Mouse (Mus musculus): ENCODE measurements around the gene Olfr310. TPM values are rescaled to one million over a fixed set of nuclear protein-coding genes. Genes with fewer than 3 reads are reported as not detected.

The Olfr310 gene
- polyA plus RNA-seq (2014; fragmentation: Nextera tagmentation; extraction: Ambion mirVana): not detected in 2 replicates

DNA sequence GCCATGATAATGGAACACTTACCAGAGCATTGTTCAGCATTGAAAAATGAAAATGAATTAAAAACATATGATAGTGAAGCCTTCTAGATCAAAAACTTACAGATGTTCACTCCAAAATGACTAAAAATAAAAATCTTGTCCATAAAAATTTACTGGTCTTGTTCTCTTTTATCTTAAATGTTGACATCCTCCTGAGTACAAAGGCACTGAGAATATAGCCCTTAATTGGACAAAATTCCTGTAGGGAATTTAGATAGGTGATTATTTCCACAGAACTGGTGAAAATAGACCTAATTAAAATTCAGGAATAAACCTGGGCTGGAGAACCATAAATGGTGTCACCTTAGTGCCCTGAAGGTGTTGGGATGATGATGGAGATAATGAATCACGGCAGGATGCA, at the start of gene Olfr310:
Gene Olfr310 (minus strand): TSS at position 101 of the 400 bp plus-strand sequence.
- H3K27me3 ChIP-seq (replicated peaks; ENCODE audit: control insufficient read depth, insufficient read depth, low read length): no peaks in the 10 kb centered on the region
- WGBS: 83% methylated on average over 1 of the region's 1 CpGs
- no peak within 1 kb of the TSS for H3K4me2 ChIP-seq (ENCODE audit: low read length)
- DNase-seq (ENCODE audit: low spot score) (no peak), ATAC-seq (no peak)
- no peaks in the 10 kb centered on the region for H3K4me1 ChIP-seq (ENCODE audit: control insufficient read depth, insufficient read depth, low read length)
- H3K9ac ChIP-seq (ENCODE audit: low read length): no peak within 1 kb of the TSS
- no peaks in the 10 kb centered on the region for H3K36me3 ChIP-seq (ENCODE audit: control insufficient read depth, insufficient read depth, low read length)
- no peak within 1 kb of the TSS for H3K27ac ChIP-seq (ENCODE audit: low read depth, low read length)
- H3K9me3 ChIP-seq (replicated peaks; ENCODE audit: control insufficient read depth, low read length): no peaks in the 10 kb centered on the region
- H3K4me3 ChIP-seq (ENCODE audit: low read depth, low read length): no peak within 1 kb of the TSS

DNA sequence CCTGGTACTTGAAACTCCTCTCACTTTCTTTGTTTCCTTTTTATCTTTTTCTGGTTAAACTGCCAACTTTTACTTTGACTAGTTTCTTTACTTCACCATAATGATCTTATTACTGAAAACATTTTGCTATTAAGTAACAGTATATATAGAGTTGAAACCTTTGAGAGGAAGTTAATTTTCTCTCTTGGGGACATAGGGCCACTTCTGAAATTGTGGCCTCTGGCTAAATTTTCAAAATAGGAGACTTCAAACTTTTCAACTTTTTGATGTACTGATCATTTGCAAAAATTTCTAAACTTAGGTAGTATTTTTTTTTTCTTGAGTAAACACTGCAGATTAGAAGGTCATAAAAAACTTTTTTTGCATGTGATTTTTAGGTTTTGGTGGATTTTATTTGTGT, 48.6 kb upstream of the Olfr310 start, which contains the start of gene Olfr308:
Gene Olfr308 (minus strand): TSS at position 101 of the 400 bp plus-strand sequence.
- Histone ChIP-seq H3K36me3 (ENCODE audit: control insufficient read depth, insufficient read depth, low read length) (no peaks in the 10 kb centered on the region), H3K27me3 (replicated peaks; ENCODE audit: control insufficient read depth, insufficient read depth, low read length) (no peaks in the 10 kb centered on the region), H3K4me2 (ENCODE audit: low read length) (no peak within 1 kb of the TSS), H3K4me3 (ENCODE audit: low read depth, low read length) (no peak within 1 kb of the TSS), H3K9ac (ENCODE audit: low read length) (no peak within 1 kb of the TSS), H3K9me3 (replicated peaks; ENCODE audit: control insufficient read depth, low read length) (no peaks in the 10 kb centered on the region), H3K27ac (ENCODE audit: low read depth, low read length) (no peak within 1 kb of the TSS), H3K4me1 (ENCODE audit: control insufficient read depth, insufficient read depth, low read length) (no peaks in the 10 kb centered on the region)
- ATAC-seq (no peak), DNase-seq (ENCODE audit: low spot score) (no peak)

DNA sequence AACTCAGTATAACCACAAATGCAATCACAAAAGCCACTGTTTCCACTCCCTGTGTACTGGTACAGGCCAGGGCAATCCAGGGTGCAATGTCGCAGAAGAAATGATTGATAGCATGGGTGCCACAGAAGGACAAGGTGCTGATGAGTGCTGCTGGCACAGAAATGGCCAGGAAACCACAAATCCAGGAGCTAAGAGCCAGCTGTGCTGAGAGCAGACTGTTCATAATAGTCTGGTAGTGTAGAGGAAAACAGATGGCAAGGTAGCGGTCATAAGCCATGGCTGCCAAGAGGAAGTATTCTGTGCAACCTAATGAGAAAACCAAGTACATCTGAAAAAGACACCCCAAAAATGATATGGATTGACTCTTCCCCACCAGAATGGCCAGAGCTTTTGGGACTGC, 44.4 kb upstream of the Olfr310 start:
- Histone ChIP-seq H3K27ac (ENCODE audit: low read depth, low read length) (no peak overlapping the region), H3K9ac (ENCODE audit: low read length) (no peak overlapping the region), H3K36me3 (ENCODE audit: control insufficient read depth, insufficient read depth, low read length) (no peaks in the 10 kb centered on the region), H3K4me3 (ENCODE audit: low read depth, low read length) (no peak overlapping the region), H3K9me3 (replicated peaks; ENCODE audit: control insufficient read depth, low read length) (no peaks in the 10 kb centered on the region), H3K4me2 (ENCODE audit: low read length) (no peak overlapping the region), H3K27me3 (replicated peaks; ENCODE audit: control insufficient read depth, insufficient read depth, low read length) (no peaks in the 10 kb centered on the region), H3K4me1 (ENCODE audit: control insufficient read depth, insufficient read depth, low read length) (no peaks in the 10 kb centered on the region)
- ATAC-seq (no peak), DNase-seq (ENCODE audit: low spot score) (no peak)
- 93% methylated on average over 2 of the region's 2 CpGs for WGBS

DNA sequence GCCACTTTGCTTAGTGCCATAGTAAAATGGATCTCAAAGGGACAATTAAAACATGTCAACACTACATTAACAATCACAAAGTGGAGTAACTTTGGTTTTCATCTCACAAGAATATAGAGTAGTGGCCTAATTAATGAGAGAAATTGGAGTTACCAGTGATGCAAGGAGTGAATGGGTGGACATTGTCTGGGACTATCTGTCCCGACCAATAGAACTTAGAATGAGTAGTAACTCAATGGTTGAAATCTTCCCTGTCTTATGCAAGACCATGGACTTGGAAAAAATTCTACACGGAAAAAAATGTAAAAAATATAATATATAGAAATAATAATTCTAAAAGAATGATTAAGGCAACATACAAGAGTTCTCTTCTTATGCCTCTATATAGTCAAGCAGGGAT, 36.6 kb upstream of the Olfr310 start, which contains the start of gene Olfr309:
Gene Olfr309 (minus strand): TSS at position 101 of the 400 bp plus-strand sequence.
- no peaks in the 10 kb centered on the region for H3K4me1 ChIP-seq (ENCODE audit: control insufficient read depth, insufficient read depth, low read length)
- H3K36me3 ChIP-seq (ENCODE audit: control insufficient read depth, insufficient read depth, low read length): no peaks in the 10 kb centered on the region
- 67% methylated on average over 2 of the region's 2 CpGs for whole genome bisulfite sequencing
- no peak within 1 kb of the TSS for H3K4me2 ChIP-seq (ENCODE audit: low read length)
- no peak for ATAC-seq
- H3K9ac ChIP-seq (ENCODE audit: low read length): no peak within 1 kb of the TSS
- no peak for DNase-seq (ENCODE audit: low spot score)
- no peaks in the 10 kb centered on the region for H3K27me3 ChIP-seq (replicated peaks; ENCODE audit: control insufficient read depth, insufficient read depth, low read length)
- no peak within 1 kb of the TSS for H3K4me3 ChIP-seq (ENCODE audit: low read depth, low read length)
- H3K27ac ChIP-seq (ENCODE audit: low read depth, low read length): no peak within 1 kb of the TSS
- no peaks in the 10 kb centered on the region for H3K9me3 ChIP-seq (replicated peaks; ENCODE audit: control insufficient read depth, low read length)

DNA sequence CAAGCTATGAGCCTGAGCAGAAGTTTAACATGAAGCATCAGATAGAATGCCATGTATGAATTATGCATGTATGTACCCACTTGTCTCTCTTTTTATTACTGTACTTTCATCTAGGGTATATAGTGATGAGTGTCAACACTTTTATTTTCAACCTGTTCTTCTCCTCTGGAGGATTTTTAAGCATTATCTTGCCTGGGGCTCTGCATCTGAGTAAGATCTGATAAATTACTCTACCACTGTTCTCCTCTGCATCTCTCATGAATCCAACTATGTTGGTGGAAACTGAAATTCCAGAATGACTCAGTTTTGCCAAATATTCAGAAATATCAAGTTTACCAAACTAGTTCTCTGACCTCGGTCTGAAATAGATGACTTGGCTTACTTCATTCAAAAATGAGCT, 30.8 kb downstream of the Olfr310 start, which contains the start of gene Vmn2r76:
Gene Vmn2r76 (minus strand): TSS at position 101 of the 400 bp plus-strand sequence.
- Histone ChIP-seq H3K36me3 (ENCODE audit: control insufficient read depth, insufficient read depth, low read length) (no peaks in the 10 kb centered on the region), H3K9me3 (replicated peaks; ENCODE audit: control insufficient read depth, low read length) (no peaks in the 10 kb centered on the region), H3K4me1 (ENCODE audit: control insufficient read depth, insufficient read depth, low read length) (no peaks in the 10 kb centered on the region), H3K27ac (ENCODE audit: low read depth, low read length) (no peak within 1 kb of the TSS), H3K27me3 (replicated peaks; ENCODE audit: control insufficient read depth, insufficient read depth, low read length) (no peaks in the 10 kb centered on the region), H3K9ac (ENCODE audit: low read length) (no peak within 1 kb of the TSS), H3K4me2 (ENCODE audit: low read length) (no peak within 1 kb of the TSS), H3K4me3 (ENCODE audit: low read depth, low read length) (no peak within 1 kb of the TSS)
- DNase-seq (ENCODE audit: low spot score): no peak
- no peak for ATAC-seq
- WGBS: 67% methylated on average over 1 of the region's 1 CpGs

Small RNA genes lying within 50 kb of the gene (microRNA-seq; reads per million reads assigned to microRNA genes)
- gene Gm23192: not detected

Other genes with a start within 250 kb of the Olfr310 start
- not detected in 2 replicates for gene Vmn2r75, start 105.4 kb downstream of the Olfr310 start, polyA plus RNA-seq (2014; fragmentation: Nextera tagmentation; extraction: Ambion mirVana)
- not detected in 2 replicates for gene Vmn2r76, start 30.9 kb downstream of the Olfr310 start, polyA plus RNA-seq (2014; fragmentation: Nextera tagmentation; extraction: Ambion mirVana)
- gene Olfr309, start 36.5 kb upstream of the Olfr310 start, polyA plus RNA-seq (2014; fragmentation: Nextera tagmentation; extraction: Ambion mirVana): not detected in 2 replicates
- gene Olfr308, start 48.5 kb upstream of the Olfr310 start, polyA plus RNA-seq (2014; fragmentation: Nextera tagmentation; extraction: Ambion mirVana): not detected in 2 replicates
- not detected in 2 replicates for gene Olfr307, start 60.4 kb upstream of the Olfr310 start, polyA plus RNA-seq (2014; fragmentation: Nextera tagmentation; extraction: Ambion mirVana)
- gene Olfr305, start 89.8 kb upstream of the Olfr310 start, polyA plus RNA-seq (2014; fragmentation: Nextera tagmentation; extraction: Ambion mirVana): not detected in 2 replicates
- gene Olfr304, start 109.5 kb upstream of the Olfr310 start, polyA plus RNA-seq (2014; fragmentation: Nextera tagmentation; extraction: Ambion mirVana): not detected in 2 replicates
- gene Olfr303, start 120.6 kb upstream of the Olfr310 start, polyA plus RNA-seq (2014; fragmentation: Nextera tagmentation; extraction: Ambion mirVana): not detected in 2 replicates
- not detected in 2 replicates for gene Olfr301, start 126.7 kb upstream of the Olfr310 start, polyA plus RNA-seq (2014; fragmentation: Nextera tagmentation; extraction: Ambion mirVana)
- not detected in 2 replicates for gene Olfr299, start 182.7 kb upstream of the Olfr310 start, polyA plus RNA-seq (2014; fragmentation: Nextera tagmentation; extraction: Ambion mirVana)
- gene Olfr298, start 215.3 kb upstream of the Olfr310 start, polyA plus RNA-seq (2014; fragmentation: Nextera tagmentation; extraction: Ambion mirVana): not detected in 2 replicates
- not detected in 2 replicates for gene Olfr297, start 242.8 kb upstream of the Olfr310 start, polyA plus RNA-seq (2014; fragmentation: Nextera tagmentation; extraction: Ambion mirVana)